Mouse (Mus musculus): ENCODE data around the gene Pitpnc1. TPM values are rescaled to one million over a fixed set of nuclear protein-coding genes. Genes with fewer than 3 reads are reported as not detected.

Gene Pitpnc1
- polyA plus RNA-seq, 1 experiment = 0.25 TPM

DNA sequence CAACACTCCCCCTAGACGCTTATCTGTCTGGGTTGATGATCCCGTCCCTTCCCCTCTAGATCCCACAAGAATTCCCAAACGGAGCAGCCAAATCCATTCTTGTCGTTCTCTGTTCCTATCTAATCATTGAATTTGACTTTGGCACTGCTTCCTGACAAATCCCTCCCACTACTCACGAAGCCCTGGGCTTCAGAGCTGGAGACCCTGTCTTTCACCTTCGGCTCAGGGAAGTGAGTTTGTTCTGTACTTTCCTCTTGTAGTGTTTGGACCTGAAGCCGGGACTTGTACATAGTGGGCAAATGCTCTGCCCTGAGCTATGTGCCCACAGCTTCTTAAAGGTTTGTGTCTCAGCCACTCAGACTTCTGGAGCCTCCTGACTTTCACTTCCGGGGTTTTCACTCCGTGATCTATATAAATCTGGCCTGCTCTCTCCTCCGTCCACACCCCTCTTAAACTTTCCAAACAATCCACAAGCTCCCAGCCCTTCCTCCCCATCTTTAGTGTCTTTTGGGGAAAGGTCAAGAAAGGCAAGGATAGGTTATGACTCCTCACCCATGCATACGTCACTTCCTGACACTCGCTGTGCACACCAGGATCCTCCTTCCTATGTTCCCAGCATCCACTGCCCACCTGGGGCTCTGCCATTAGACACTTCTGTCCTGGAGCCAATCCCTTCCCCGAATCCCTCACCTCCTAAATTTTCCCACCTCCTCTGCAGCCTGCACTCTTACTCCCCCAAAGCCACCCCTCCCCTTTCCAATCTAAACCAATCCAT lies 104.4 kb downstream of the Pitpnc1 start:
- Histone ChIP-seq H3K36me3 (ENCODE audit: control insufficient read depth, insufficient read depth) (no peaks in the 10 kb centered on the region), H3K79me3 (ENCODE audit: low read depth) (no peaks in the 10 kb centered on the region), H3K4me3 (ENCODE audit: insufficient read depth, poor library complexity, severe bottlenecking) (no peak overlapping the region), H3ac (ENCODE audit: control insufficient read depth, insufficient read length, low read depth) (no peak overlapping the region), H3K27me3 (ENCODE audit: control insufficient read depth, insufficient read depth, insufficient read length) (peaks cover 3% of the 10 kb centered on the region), H3K79me2 (ENCODE audit: control insufficient read depth, insufficient read depth) (no peaks in the 10 kb centered on the region)
- no peak for TF ChIP-seq MYOD1 (IDR thresholded peaks at IDR 0.05; ENCODE audit: control insufficient read depth, insufficient read length, low read depth)
- TF ChIP-seq CTCF (IDR thresholded peaks at IDR 0.05; ENCODE audit: control insufficient read depth, insufficient read depth, insufficient read length) = no peak
- TF ChIP-seq MAX (IDR thresholded peaks at IDR 0.05) = no peak
- no peak for TF ChIP-seq CEBPB (IDR thresholded peaks at IDR 0.05; ENCODE audit: low read depth)
- no peak for TF ChIP-seq USF1 (IDR thresholded peaks at IDR 0.05; ENCODE audit: low read depth)
- no peak for TF ChIP-seq FOSL1 (IDR thresholded peaks at IDR 0.05; ENCODE audit: insufficient read depth, low read length, poor library complexity, severe bottlenecking)
- no peak for TF ChIP-seq MYOG (IDR thresholded peaks at IDR 0.05; ENCODE audit: control insufficient read depth, extremely low read depth, insufficient read length)

DNA sequence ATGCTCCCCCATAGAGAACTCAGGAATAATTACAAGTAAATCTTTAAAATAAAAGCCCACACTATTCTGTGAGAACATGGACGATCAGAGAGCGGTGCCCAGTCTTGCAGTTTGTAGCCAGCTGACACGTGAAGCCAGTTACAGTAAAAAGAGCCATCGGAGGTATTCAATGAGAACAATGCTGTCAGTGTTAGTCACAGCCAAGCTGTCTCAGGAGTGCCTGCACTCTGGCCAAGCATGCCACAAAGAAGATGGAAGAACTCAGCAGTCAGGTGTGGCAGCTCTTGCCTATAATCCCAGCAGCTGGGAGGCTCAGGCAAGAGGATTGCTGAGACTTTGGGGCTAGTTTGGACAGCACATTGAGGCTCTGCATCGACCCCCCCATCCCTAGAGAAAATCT lies 111.8 kb downstream of the Pitpnc1 start:
- no peaks in the 10 kb centered on the region for H3K36me3 ChIP-seq (ENCODE audit: control insufficient read depth, insufficient read depth)
- H3K79me2 ChIP-seq (ENCODE audit: control insufficient read depth, insufficient read depth) = no peaks in the 10 kb centered on the region
- TF ChIP-seq MYOG (IDR thresholded peaks at IDR 0.05; ENCODE audit: control insufficient read depth, extremely low read depth, insufficient read length) = no peak
- TF ChIP-seq MAX (IDR thresholded peaks at IDR 0.05) = no peak
- TF ChIP-seq FOSL1 (IDR thresholded peaks at IDR 0.05; ENCODE audit: insufficient read depth, low read length, poor library complexity, severe bottlenecking) = no peak
- no peak for TF ChIP-seq CEBPB (IDR thresholded peaks at IDR 0.05; ENCODE audit: low read depth)
- no peak overlapping the region for H3K4me3 ChIP-seq (ENCODE audit: insufficient read depth, poor library complexity, severe bottlenecking)
- peaks cover 11% of the 10 kb centered on the region for H3K27me3 ChIP-seq (ENCODE audit: control insufficient read depth, insufficient read depth, insufficient read length)
- no peak overlapping the region for H3ac ChIP-seq (ENCODE audit: control insufficient read depth, insufficient read length, low read depth)
- no peaks in the 10 kb centered on the region for H3K79me3 ChIP-seq (ENCODE audit: low read depth)

DNA sequence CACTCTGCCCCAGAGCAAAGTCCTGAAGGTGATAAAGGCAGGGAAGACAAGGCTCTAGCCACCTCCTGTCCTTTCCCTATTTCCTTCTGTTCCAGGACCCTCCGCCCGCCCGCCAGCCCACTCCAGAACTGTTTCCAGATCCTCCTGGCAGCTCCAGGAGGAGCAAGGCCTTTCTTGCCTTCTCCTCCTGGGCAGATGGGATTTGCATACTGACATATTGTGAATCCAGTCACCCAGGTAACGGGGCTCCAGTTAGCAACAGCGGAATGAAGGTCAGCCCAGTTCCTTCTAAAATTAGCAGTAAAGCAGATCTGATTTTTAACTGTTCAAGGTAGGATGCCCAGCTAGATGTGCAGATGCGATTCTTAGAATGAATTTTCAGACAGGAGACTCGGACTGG lies 114.3 kb downstream of the Pitpnc1 start:
- Histone ChIP-seq H3K4me3 (ENCODE audit: insufficient read depth, poor library complexity, severe bottlenecking) (no peak overlapping the region), H3ac (ENCODE audit: control insufficient read depth, insufficient read length, low read depth) (no peak overlapping the region), H3K79me2 (ENCODE audit: control insufficient read depth, insufficient read depth) (no peaks in the 10 kb centered on the region), H3K79me3 (ENCODE audit: low read depth) (no peaks in the 10 kb centered on the region), H3K36me3 (ENCODE audit: control insufficient read depth, insufficient read depth) (no peaks in the 10 kb centered on the region), H3K27me3 (ENCODE audit: control insufficient read depth, insufficient read depth, insufficient read length) (peaks cover 9% of the 10 kb centered on the region)
- TF ChIP-seq USF1 (IDR thresholded peaks at IDR 0.05; ENCODE audit: low read depth) (no peak), CTCF (IDR thresholded peaks at IDR 0.05; ENCODE audit: control insufficient read depth, insufficient read depth, insufficient read length) (no peak), FOSL1 (IDR thresholded peaks at IDR 0.05; ENCODE audit: insufficient read depth, low read length, poor library complexity, severe bottlenecking) (no peak), MYOD1 (IDR thresholded peaks at IDR 0.05; ENCODE audit: control insufficient read depth, insufficient read length, low read depth) (no peak), MAX (IDR thresholded peaks at IDR 0.05) (no peak), MYOG (IDR thresholded peaks at IDR 0.05; ENCODE audit: control insufficient read depth, extremely low read depth, insufficient read length) (no peak), CEBPB (IDR thresholded peaks at IDR 0.05; ENCODE audit: low read depth) (no peak)

DNA sequence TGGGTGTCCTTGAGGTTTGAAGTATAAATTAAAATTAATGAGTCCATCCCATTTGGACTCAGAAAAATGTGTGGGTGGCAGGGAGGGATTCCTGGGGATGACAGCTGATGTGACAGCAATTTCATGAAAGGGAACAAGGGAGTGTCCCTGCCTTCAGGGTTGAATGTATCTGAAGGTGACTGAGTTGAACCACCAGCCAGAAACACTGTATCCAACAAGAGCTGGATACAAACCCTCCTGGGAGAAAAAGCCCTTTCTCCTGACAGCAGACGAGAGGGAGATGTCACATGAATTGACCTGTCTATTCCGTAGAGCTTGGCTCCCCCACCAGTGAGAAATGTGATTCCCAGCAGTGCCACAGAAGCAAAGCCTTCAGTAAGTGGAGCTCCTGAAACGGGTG lies 115.0 kb downstream of the Pitpnc1 start:
- no peak overlapping the region for H3ac ChIP-seq (ENCODE audit: control insufficient read depth, insufficient read length, low read depth)

DNA sequence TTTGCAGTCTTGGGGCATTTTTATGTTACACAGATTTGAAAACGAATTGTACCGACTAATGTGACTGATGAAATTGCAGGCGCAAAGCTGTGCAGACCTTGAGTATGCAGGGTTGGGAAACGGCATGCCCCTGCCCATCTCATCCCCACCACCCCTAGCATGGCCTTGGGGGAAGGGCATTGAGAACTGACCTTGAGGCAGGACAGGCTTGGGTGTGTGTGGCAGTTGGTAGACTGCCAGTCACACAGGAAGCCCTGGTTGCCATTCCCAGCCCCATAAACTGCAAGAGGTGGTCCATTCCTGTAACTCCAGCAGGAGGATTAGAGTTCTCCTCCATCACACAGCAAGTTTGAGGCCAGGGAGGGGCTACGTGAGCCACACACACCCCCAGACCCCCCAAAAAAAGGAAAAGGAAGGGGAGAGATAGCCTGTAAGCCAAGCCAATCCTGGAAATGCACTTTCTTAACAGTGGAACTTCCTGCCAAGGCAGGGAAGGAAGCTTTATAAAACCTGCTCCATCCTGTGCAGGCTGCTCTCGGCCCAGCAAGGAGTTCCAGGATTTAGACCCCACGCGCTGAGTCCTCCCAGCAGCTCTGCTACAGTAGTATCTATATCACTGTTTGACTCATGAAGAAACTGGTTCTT lies 115.9 kb downstream of the Pitpnc1 start:
- Histone ChIP-seq H3K27me3 (ENCODE audit: control insufficient read depth, insufficient read depth, insufficient read length) (peaks cover 2% of the 10 kb centered on the region), H3K4me3 (ENCODE audit: insufficient read depth, poor library complexity, severe bottlenecking) (no peak overlapping the region), H3K79me3 (ENCODE audit: low read depth) (no peaks in the 10 kb centered on the region), H3K36me3 (ENCODE audit: control insufficient read depth, insufficient read depth) (no peaks in the 10 kb centered on the region), H3ac (ENCODE audit: control insufficient read depth, insufficient read length, low read depth) (no peak overlapping the region), H3K79me2 (ENCODE audit: control insufficient read depth, insufficient read depth) (no peaks in the 10 kb centered on the region)
- TF ChIP-seq MYOG (IDR thresholded peaks at IDR 0.05; ENCODE audit: control insufficient read depth, extremely low read depth, insufficient read length) (no peak), CTCF (IDR thresholded peaks at IDR 0.05; ENCODE audit: control insufficient read depth, insufficient read depth, insufficient read length) (no peak), FOSL1 (IDR thresholded peaks at IDR 0.05; ENCODE audit: insufficient read depth, low read length, poor library complexity, severe bottlenecking) (no peak), USF1 (IDR thresholded peaks at IDR 0.05; ENCODE audit: low read depth) (no peak), MYOD1 (IDR thresholded peaks at IDR 0.05; ENCODE audit: control insufficient read depth, insufficient read length, low read depth) (no peak), CEBPB (IDR thresholded peaks at IDR 0.05; ENCODE audit: low read depth) (no peak), MAX (IDR thresholded peaks at IDR 0.05) (no peak)

More for the DNA sequence above, 115.0 kb downstream of the Pitpnc1 start:
- Histone ChIP-seq H3K79me2 (ENCODE audit: control insufficient read depth, insufficient read depth) (no peaks in the 10 kb centered on the region), H3K79me3 (ENCODE audit: low read depth) (no peaks in the 10 kb centered on the region), H3K36me3 (ENCODE audit: control insufficient read depth, insufficient read depth) (no peaks in the 10 kb centered on the region), H3K4me3 (ENCODE audit: insufficient read depth, poor library complexity, severe bottlenecking) (no peak overlapping the region), H3K27me3 (ENCODE audit: control insufficient read depth, insufficient read depth, insufficient read length) (peaks cover 3% of the 10 kb centered on the region)
- TF ChIP-seq FOSL1 (IDR thresholded peaks at IDR 0.05; ENCODE audit: insufficient read depth, low read length, poor library complexity, severe bottlenecking) (no peak), USF1 (IDR thresholded peaks at IDR 0.05; ENCODE audit: low read depth) (no peak), MAX (IDR thresholded peaks at IDR 0.05) (no peak), CEBPB (IDR thresholded peaks at IDR 0.05; ENCODE audit: low read depth) (no peak), MYOD1 (IDR thresholded peaks at IDR 0.05; ENCODE audit: control insufficient read depth, insufficient read length, low read depth) (no peak), MYOG (IDR thresholded peaks at IDR 0.05; ENCODE audit: control insufficient read depth, extremely low read depth, insufficient read length) (no peak), CTCF (IDR thresholded peaks at IDR 0.05; ENCODE audit: control insufficient read depth, insufficient read depth, insufficient read length) (no peak)

Data from C2C12 (cell line).